Mouse (Mus musculus) forebrain, embryonic 10.5 days (tissue): ENCODE data around the gene Tmem63a. TPM values are rescaled to one million over a fixed set of nuclear protein-coding genes. Genes with fewer than 3 reads are reported as not detected.

Experiments used
- DNase-seq: peaks from one replicate; pipeline ENCODE4 v3.0.0-alpha.2; 2017; ENCODE audit warnings: low spot score; ENCODE audit errors: extremely low spot score
- H3K27ac ChIP-seq: fragments of 300-500 bp; sonication (generic); 2 replicates; pipeline ENCODE4 v1.5.1; 2016; ENCODE audit warnings: mild to moderate bottlenecking
- H3K27me3 ChIP-seq: fragments of 300-500 bp; sonication (generic); 2 replicates; pipeline ENCODE4 v1.6.1; 2016; ENCODE audit warnings: mild to moderate bottlenecking; ENCODE audit not compliant: poor library complexity, severe bottlenecking
- H3K36me3 ChIP-seq: fragments of 300-500 bp; sonication (generic); replicated peaks from 2 replicates; pipeline ENCODE4 v1.6.1; 2016; ENCODE audit warnings: mild to moderate bottlenecking, moderate library complexity
- H3K4me1 ChIP-seq: fragments of 300-500 bp; sonication (generic); 2 replicates; pipeline ENCODE4 v1.6.1; 2016
- H3K4me3 ChIP-seq: fragments of 300-500 bp; sonication (generic); 2 replicates; pipeline ENCODE4 v1.5.1; 2016; ENCODE audit warnings: mild to moderate bottlenecking, moderate library complexity
- H3K9me3 ChIP-seq: fragments of 300-500 bp; sonication (generic); 2 replicates; pipeline ENCODE4 v1.6.1; 2016; ENCODE audit warnings: mild to moderate bottlenecking, moderate library complexity
- WGBS: fragments of 180-500 bp; shearing (Covaris S2); methylation state at CpG from one replicate; pipeline ENCODE4 v1.1.7; 2016; 5-methylcytosine and 5-hydroxymethylcytosine counted together
- polyA plus RNA-seq: library from polyadenylated mRNA; unstranded; fragments of >200 nt; fragmentation: Nextera tagmentation; extraction: Ambion mirVana; gene quantifications from 2 replicates; pipeline ENCODE4 v1.2.1, GENCODE M21; 2016

Tmem63a gene
- polyA plus RNA-seq, 1 experiment from 2014 or later = 2.1 TPM

DNA sequence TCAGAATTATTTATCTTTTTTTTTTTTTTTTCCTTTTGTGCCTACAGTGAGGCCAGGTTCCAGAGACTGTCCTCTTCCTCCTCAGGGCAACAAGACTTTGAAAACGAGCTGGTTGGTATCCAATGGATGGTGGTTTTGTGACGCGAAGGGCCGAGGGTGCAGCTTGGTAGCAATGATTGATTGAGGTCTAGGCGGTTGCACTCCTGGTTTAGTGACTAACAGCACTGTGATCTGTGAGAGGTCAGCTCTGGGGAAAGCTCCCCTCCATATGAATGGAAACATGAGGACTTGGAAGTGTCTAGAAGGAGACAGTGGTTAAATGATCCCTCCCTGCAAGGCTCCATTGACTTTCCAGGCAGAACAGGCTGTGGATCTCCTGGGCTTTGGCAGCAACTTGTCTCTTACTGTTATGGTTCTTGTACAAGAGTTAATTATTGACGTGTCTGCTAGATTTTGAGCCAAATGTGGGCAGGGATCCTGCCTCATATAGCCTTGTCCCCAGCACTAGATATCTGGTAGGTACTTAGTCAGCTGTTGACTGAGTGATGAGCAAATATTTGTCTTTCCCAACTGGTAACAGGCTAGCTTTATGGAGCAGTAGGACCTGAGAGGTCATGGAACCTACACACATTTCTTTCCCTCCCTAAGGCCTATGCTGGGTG, 10.1 kb downstream of the Tmem63a start:
- 86% methylated on average over 6 of the region's 6 CpGs for WGBS
- Histone ChIP-seq H3K4me3 (no peak overlapping the region), H3K9me3 (no peaks in the 10 kb centered on the region), H3K4me1 (peaks cover 8% of the 10 kb centered on the region), H3K27me3 (no peaks in the 10 kb centered on the region), H3K27ac (no peak overlapping the region), H3K36me3 (no peaks in the 10 kb centered on the region)
- no peak for DNase-seq

DNA sequence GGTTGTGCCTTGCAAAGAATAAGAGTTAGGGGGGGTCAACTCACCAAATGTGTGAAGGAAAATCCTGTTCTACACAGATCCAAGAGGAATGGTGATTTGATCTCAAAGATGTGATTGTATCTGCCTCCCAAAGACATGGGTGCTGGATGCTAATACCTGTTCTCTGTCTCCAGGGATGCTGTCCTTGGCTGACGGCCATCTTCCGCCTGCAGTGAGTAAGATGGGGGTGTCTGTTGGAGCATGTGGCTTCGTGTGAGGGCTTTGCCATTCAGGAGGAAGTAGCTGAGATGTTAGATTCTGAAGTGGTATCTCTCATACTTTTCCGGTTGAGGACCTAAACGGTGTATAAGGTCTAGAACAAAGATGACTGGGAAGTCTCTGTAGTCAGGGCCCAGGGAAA, 10.7 kb downstream of the Tmem63a start:
- no peaks in the 10 kb centered on the region for H3K36me3 ChIP-seq
- no peak overlapping the region for H3K27ac ChIP-seq
- no peaks in the 10 kb centered on the region for H3K9me3 ChIP-seq
- DNase-seq = no peak
- H3K4me1 ChIP-seq = peaks cover 8% of the 10 kb centered on the region
- no peak overlapping the region for H3K4me3 ChIP-seq
- WGBS = 93% methylated on average over 5 of the region's 5 CpGs
- H3K27me3 ChIP-seq = no peaks in the 10 kb centered on the region

DNA sequence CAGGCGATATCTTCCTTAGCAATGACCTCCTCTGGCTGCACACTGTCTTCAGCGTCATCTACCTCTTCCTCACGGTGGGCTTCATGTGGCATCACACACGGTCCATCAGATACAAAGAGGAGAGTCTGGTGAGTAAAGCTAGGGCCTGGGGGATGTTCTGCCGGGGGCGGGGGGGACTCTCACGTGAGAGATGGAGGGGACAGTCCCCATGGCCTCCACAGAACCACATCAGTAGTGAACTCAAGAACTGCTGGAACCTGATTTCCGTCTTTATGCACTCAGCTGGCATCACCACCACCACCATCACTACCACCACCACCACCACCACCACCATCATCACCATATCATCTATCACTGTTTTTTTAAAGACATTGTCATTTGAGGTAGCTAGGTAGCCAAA, 14.3 kb downstream of the Tmem63a start:
- no peak for DNase-seq
- no peaks in the 10 kb centered on the region for H3K9me3 ChIP-seq
- H3K27ac ChIP-seq = no peak overlapping the region
- peaks cover 8% of the 10 kb centered on the region for H3K4me1 ChIP-seq
- H3K27me3 ChIP-seq = no peaks in the 10 kb centered on the region
- no peaks in the 10 kb centered on the region for H3K36me3 ChIP-seq
- no peak overlapping the region for H3K4me3 ChIP-seq
- WGBS = 88% methylated on average over 8 of the region's 8 CpGs

DNA sequence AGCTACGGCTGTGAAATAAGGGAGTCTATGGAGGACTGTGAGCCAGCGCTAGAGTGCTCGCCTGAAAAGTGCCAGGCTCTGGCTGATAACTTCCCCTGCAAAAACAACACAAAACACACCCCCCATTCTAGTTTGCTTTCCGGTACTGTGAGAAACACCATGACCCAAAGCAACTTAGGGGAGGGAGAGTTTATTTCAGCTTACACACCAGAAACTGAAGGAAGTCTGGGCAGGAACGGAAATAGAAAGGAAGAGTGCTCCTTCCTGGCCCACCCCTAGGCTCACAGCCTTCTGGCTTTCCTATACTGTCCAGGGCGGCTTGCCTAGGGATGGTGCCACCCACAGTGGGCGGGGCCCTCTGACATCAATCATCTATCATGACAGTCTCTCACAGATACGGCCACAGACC, 14.8 kb downstream of the Tmem63a start:
- 85% methylated on average over 8 of the region's 8 CpGs for WGBS
- DNase-seq = no peak

DNA sequence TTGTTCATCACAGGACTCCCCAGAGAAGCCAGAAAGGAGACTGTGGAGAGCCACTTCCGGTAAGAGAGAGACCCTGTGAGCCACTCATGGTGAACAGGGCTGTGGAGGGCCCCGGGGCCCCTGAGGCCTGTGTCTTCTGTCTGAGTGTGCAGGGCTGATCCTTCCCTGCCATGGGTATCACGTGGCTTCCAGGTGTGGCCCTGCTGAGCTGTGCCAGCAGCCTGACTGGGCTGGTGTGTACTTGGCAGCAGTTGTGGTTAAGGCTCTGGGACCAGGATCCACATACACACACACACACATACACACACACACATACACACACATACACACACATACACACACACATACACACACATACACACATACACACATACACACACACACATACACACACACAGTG, 15.8 kb downstream of the Tmem63a start:
- peaks cover 8% of the 10 kb centered on the region for H3K4me1 ChIP-seq
- H3K4me3 ChIP-seq = no peak overlapping the region
- no peaks in the 10 kb centered on the region for H3K9me3 ChIP-seq
- DNase-seq = no peak
- no peak overlapping the region for H3K27ac ChIP-seq
- 84% methylated on average over 3 of the region's 3 CpGs for WGBS
- no peaks in the 10 kb centered on the region for H3K27me3 ChIP-seq
- H3K36me3 ChIP-seq = no peaks in the 10 kb centered on the region

More for the DNA sequence above, 14.8 kb downstream of the Tmem63a start:
- H3K27ac ChIP-seq = no peak overlapping the region
- H3K4me1 ChIP-seq = peaks cover 8% of the 10 kb centered on the region
- H3K27me3 ChIP-seq = no peaks in the 10 kb centered on the region
- H3K4me3 ChIP-seq = no peak overlapping the region
- no peaks in the 10 kb centered on the region for H3K9me3 ChIP-seq
- H3K36me3 ChIP-seq = no peaks in the 10 kb centered on the region

DNA sequence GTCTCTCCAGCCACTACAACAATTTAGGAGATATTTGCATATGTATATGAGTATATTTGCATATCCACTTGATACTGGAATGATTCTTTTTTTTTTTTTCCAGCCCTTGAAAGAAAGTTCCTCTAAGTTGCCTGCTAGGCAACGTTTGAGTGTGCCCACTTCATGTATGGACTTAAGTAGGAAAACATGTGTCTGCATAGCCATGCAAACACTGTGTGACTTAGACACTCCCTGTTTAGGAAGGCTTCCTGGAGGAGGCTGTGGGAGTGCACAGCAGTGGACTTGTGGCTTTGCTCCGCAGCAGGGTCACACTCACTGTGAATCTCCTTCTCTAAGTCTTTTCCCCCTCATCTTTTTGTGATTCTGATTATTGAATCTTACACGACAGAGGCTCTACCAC, 16.7 kb downstream of the Tmem63a start:
- Histone ChIP-seq H3K4me3 (no peak overlapping the region), H3K4me1 (peaks cover 5% of the 10 kb centered on the region), H3K36me3 (no peaks in the 10 kb centered on the region), H3K27ac (no peak overlapping the region), H3K9me3 (no peaks in the 10 kb centered on the region), H3K27me3 (no peaks in the 10 kb centered on the region)
- DNase-seq = no peak
- WGBS = 70% methylated on average over 3 of the region's 3 CpGs

DNA sequence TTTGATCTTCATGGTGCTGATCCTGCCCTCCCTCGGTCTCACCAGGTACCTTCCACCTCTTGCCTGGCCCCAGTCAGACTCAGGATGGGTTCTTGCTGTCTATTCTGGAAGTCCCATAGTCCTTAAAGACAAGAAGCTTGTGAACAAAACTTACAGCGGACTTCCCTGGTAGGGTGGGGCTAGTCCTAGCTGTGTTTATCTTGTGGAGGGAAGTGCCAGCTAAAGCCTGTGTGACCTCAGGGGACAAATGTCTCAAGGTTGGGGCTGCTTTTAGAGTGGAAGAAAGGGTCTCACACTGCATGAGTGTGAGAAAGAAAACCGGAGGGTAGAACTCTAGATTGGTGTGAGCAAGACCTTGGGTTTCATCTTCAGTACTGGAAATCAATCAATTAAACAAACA, 23.6 kb downstream of the Tmem63a start:
- no peaks in the 10 kb centered on the region for H3K4me1 ChIP-seq
- H3K27ac ChIP-seq = no peak overlapping the region
- H3K4me3 ChIP-seq = no peak overlapping the region
- H3K9me3 ChIP-seq = no peaks in the 10 kb centered on the region
- H3K27me3 ChIP-seq = no peaks in the 10 kb centered on the region
- 91% methylated on average over 3 of the region's 3 CpGs for WGBS
- DNase-seq = no peak
- no peaks in the 10 kb centered on the region for H3K36me3 ChIP-seq

DNA sequence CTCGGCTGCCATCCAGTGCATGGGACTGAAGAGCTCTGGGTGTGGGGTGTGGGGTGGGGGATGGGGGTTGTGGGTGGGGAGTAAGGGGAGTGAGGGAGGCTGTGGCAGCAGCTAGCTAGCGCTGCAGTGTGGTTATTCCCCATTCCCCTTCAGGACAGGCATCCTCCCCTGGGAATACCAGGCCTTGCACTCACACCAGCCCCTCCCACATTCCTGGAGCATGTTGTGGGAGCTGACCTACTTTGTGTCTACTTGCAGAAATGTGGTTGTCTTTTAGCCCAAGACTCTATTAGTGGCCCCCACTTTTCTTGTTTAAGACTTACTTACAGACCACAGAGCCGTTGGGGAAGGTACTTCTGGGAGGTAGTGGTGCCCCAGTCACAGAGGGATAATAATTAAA, 24.4 kb downstream of the Tmem63a start:
- 79% methylated on average over 3 of the region's 3 CpGs for WGBS
- Histone ChIP-seq H3K27me3 (no peaks in the 10 kb centered on the region), H3K27ac (no peak overlapping the region), H3K36me3 (no peaks in the 10 kb centered on the region), H3K9me3 (no peaks in the 10 kb centered on the region), H3K4me1 (no peaks in the 10 kb centered on the region), H3K4me3 (no peak overlapping the region)
- DNase-seq = no peak

DNA sequence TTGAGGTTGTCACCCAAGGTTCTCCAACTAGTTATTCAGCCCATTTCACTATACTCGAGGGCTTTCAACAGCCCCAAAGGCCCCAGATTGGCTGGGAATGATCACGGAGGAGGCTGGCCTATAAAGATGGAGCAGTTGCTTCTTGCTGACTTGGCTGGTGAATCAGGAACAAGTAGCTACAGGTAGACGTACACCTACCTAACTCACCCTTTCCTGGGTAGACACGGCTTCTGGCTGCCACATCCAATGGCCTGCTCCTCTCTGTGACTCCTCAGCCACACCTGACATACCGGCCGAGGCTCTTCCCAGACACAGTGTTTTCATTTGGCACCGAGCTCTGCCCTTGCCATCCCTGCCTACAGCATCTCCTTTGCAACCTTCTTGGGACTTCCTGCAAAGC, 25.1 kb downstream of the Tmem63a start:
- H3K27me3 ChIP-seq = no peaks in the 10 kb centered on the region
- no peak overlapping the region for H3K4me3 ChIP-seq
- no peaks in the 10 kb centered on the region for H3K4me1 ChIP-seq
- no peak overlapping the region for H3K27ac ChIP-seq
- no peaks in the 10 kb centered on the region for H3K36me3 ChIP-seq
- no peaks in the 10 kb centered on the region for H3K9me3 ChIP-seq
- no peak for DNase-seq
- WGBS = 91% methylated on average over 7 of the region's 7 CpGs

DNA sequence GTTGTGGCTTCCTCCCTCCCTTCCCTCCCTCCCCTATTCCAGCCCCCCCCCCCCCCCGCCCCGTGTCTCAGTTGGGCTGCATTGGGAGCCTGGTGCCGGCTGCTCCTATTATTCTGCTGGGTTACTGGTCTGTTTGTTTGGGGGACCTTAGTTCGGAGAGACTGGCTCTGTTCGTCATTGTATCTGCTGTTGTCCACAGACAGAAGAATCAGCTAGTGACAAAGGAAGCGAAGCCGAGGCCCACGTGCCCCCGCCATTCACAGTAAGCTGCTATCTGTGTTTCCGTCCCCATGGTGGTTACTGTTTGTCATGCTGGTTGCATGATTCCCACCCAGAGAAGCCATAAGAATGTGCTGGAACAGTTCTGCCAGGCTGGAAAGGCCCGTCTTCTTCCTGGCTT, 30.8 kb downstream of the Tmem63a start:
- H3K9me3 ChIP-seq = no peaks in the 10 kb centered on the region
- no peaks in the 10 kb centered on the region for H3K36me3 ChIP-seq
- H3K27me3 ChIP-seq = no peaks in the 10 kb centered on the region
- no peak overlapping the region for H3K27ac ChIP-seq
- H3K4me3 ChIP-seq = no peak overlapping the region
- DNase-seq = no peak
- no peaks in the 10 kb centered on the region for H3K4me1 ChIP-seq
- WGBS = 80% methylated on average over 10 of the region's 11 CpGs

DNA sequence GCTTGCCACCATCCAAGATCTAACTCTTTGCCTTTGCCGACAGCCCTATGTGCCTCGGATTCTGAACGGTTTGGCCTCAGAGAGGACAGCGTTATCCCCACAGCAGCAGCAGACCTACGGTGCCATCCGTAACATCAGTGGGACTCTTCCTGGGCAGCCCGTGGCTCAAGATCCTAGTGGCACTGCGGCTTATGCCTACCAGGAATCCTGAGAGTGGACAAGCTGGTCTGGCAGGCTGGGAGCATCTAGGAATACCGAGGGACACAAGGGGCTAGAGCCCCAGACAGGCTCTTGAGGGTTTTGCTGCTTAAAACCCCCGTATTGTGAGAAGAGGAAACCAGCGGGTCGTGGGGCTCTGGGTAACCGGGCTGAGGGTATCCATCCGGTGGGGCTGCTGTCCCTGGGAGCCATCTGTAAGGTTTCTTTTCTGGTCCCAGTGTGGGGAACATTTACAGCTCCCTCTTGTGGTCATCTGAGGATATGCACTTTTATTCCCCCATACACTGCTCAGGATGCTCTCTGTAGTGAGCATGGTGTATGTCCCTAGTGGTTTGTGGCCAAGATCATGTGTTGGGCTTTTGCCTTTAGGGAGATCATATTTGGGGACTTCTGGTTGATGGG, 32.1 kb downstream of the Tmem63a start:
- 65% methylated on average over 14 of the region's 14 CpGs for WGBS
- no peaks in the 10 kb centered on the region for H3K9me3 ChIP-seq
- peak; percentile 24 for DNase-seq
- H3K36me3 ChIP-seq = no peaks in the 10 kb centered on the region
- H3K27me3 ChIP-seq = no peaks in the 10 kb centered on the region
- H3K4me3 ChIP-seq = no peak overlapping the region
- no peaks in the 10 kb centered on the region for H3K4me1 ChIP-seq
- H3K27ac ChIP-seq = no peak overlapping the region

DNA sequence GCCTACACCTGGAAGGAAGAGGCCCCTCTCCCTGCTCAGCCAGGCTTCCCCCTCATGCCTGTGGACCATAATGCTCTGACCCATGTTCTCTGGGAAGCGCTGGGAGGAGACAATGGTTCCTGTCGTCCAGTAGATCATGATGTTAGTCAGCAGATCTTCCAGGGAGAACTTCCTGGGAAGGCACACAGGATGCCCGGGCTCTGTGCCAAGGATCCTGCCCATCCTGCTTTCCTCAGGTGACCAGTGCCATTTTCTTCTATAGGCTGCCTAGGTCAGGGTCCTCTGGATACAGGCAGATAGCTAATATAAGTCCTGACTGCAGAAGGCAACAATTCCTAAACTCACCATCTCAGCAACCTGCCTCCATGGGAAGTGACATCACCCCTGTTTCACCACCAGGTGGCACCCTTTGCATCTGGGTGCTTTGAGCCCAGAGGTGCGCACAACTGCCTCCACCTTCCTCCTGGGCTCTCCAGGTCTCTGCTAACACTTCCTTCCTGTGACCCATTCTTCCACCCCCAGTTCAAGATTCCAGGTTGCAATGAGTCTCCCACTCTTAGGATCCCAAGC, 34.1 kb downstream of the Tmem63a start:
- Histone ChIP-seq H3K4me3 (no peak overlapping the region), H3K27me3 (no peaks in the 10 kb centered on the region), H3K36me3 (no peaks in the 10 kb centered on the region), H3K27ac (no peak overlapping the region), H3K4me1 (no peaks in the 10 kb centered on the region), H3K9me3 (no peaks in the 10 kb centered on the region)
- 63% methylated on average over 4 of the region's 4 CpGs for WGBS
- DNase-seq = no peak

DNA sequence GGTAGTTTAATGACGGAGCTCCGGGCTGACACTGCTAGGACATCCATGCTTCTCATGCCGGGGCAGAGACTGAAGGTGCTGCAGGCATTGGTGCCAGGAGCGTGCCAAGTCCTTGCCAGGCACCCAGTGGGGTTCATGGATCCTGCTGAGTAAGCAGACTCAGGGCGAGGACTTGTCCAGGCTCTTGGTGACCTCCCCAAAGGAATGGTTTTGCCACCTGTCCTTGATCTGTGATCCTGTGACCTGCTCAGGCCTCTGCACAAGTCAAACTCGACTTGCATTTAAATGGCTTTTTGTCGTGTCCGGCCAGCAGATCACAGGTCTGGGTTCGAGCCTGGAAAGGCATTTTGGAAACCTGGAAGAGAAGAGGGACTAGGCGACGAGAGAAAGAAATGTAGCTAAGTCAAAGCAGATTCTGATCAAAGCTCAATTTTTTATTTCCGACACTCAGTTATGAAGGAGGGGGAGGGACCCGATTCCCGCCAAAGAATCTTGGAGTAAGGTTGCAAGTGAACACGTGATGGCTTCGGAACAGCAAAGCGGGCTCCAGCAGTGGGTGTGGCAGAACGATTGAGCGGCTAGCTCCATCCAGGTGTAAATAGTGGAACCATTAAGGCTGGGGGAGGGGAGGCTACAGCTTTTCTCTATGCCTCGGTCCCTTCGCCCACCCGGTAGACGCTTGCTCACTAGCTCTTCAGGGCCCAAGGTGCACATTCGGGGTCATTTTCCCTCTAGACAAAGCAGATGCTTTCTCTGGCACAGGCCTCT, 37.5 kb downstream of the Tmem63a start:
- no peaks in the 10 kb centered on the region for H3K36me3 ChIP-seq
- no peak overlapping the region for H3K4me3 ChIP-seq
- no peak for DNase-seq
- WGBS = 87% methylated on average over 24 of the region's 24 CpGs
- no peak overlapping the region for H3K27ac ChIP-seq
- H3K9me3 ChIP-seq = no peaks in the 10 kb centered on the region
- H3K4me1 ChIP-seq = no peaks in the 10 kb centered on the region
- no peaks in the 10 kb centered on the region for H3K27me3 ChIP-seq
